Mouse (Mus musculus) lung, postnatal 0 days (tissue): ENCODE data around the gene Isx. TPM values are rescaled to one million over a fixed set of nuclear protein-coding genes. Genes with fewer than 3 reads are reported as not detected.

Experiments used
- ATAC-seq: fragments of 200-750 bp; cut with Nextera tagmentation; 2 replicates; pipeline ENCODE4 v1.8.0; 2017; ENCODE audit warnings: moderate library complexity
- DNase-seq: peaks from one replicate; pipeline ENCODE4 v3.0.0-alpha.2; 2016; ENCODE audit warnings: low spot score
- H3K27ac ChIP-seq: fragments of 300-500 bp; sonication (generic); 2 replicates; pipeline ENCODE4 v1.5.1; 2014; ENCODE audit warnings: antibody characterized with exemption, mild to moderate bottlenecking, low read length, mixed read lengths
- H3K27me3 ChIP-seq: fragments of 300-500 bp; sonication (generic); replicated peaks from 2 replicates; pipeline ENCODE4 v1.6.1; 2014; ENCODE audit warnings: low read length, mixed read lengths; ENCODE audit not compliant: insufficient read depth
- H3K36me3 ChIP-seq: fragments of 300-500 bp; sonication (generic); 2 replicates; pipeline ENCODE4 v1.6.1; 2014; ENCODE audit warnings: low read length, mixed read lengths; ENCODE audit not compliant: insufficient read depth
- H3K4me1 ChIP-seq: fragments of 300-500 bp; sonication (generic); 2 replicates; pipeline ENCODE4 v1.6.1; 2014; ENCODE audit warnings: antibody characterized with exemption, low read depth, low read length, mixed read lengths; ENCODE audit not compliant: insufficient read depth
- H3K4me2 ChIP-seq: fragments of 300-500 bp; sonication (generic); replicated peaks from 2 replicates; pipeline ENCODE4 v1.6.1; 2014; ENCODE audit warnings: low read depth, mild to moderate bottlenecking, low read length, moderate library complexity, mixed read lengths
- H3K4me3 ChIP-seq: fragments of 300-500 bp; sonication (generic); 2 replicates; pipeline ENCODE4 v1.5.1; 2014; ENCODE audit warnings: low read depth, low read length
- H3K9ac ChIP-seq: fragments of 300-500 bp; sonication (generic); replicated peaks from 2 replicates; pipeline ENCODE4 v1.6.1; 2014; ENCODE audit warnings: low read depth, mild to moderate bottlenecking
- H3K9me3 ChIP-seq: fragments of 300-500 bp; sonication (generic); 2 replicates; pipeline ENCODE4 v1.6.1; 2016; ENCODE audit warnings: low read length, mixed read lengths
- CTCF ChIP-seq: IDR thresholded peaks from 2 replicates; pipeline ENCODE4 v1.5.1; 2016; ENCODE audit warnings: antibody characterized with exemption, mild to moderate bottlenecking
- EP300 ChIP-seq: IDR thresholded peaks from 2 replicates; pipeline ENCODE4 v1.6.1; 2016; ENCODE audit warnings: antibody characterized with exemption, mild to moderate bottlenecking, control low read depth
- WGBS: fragments of 180-500 bp; shearing (Covaris S2); extraction: QIAGEN DNeasy Blood & Tissue Kit; methylation state at CpG from one replicate; pipeline ENCODE4 v1.1.7; 2014; 5-methylcytosine and 5-hydroxymethylcytosine counted together
- polyA plus RNA-seq: library from polyadenylated mRNA; unstranded; fragments of >200 nt; fragmentation: Nextera tagmentation; extraction: Ambion mirVana; gene quantifications from 2 replicates; pipeline ENCODE4 v1.2.1, GENCODE M21; 2015

Gene Isx
- polyA plus RNA-seq, 1 experiment from 2014 or later, result not detected

DNA sequence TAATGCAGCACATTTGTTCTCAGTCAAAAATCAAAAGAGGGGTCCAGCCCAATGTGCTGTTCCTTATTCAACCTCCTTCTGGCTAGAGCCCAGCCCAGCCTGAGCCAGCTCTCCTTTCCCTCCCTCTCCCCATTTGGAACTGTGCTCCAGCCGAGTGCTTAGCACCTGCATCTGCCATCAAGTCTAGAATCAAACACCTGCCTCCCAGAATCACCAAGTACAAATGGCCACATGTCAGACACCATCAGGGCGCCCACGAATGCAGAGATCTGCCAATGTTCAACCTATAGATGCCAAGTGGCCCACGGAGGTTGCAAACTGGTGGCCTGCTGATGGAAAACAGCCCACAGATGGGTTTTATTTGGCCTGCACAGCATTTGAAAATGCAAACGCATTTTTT is 18.1 kb downstream of the Isx start:
- H3K4me2 ChIP-seq, result no peak overlapping the region
- H3K9ac ChIP-seq, result no peak overlapping the region
- DNase-seq (no peak), ATAC-seq (no peak)
- no peaks in the 10 kb centered on the region for H3K27me3 ChIP-seq
- H3K9me3 ChIP-seq, result no peaks in the 10 kb centered on the region
- H3K4me3 ChIP-seq, result no peak overlapping the region
- H3K27ac ChIP-seq, result no peak overlapping the region
- no peaks in the 10 kb centered on the region for H3K36me3 ChIP-seq
- WGBS, result 69% methylated on average over 5 of the region's 5 CpGs
- no peak for TF ChIP-seq EP300
- no peak for TF ChIP-seq CTCF
- no peaks in the 10 kb centered on the region for H3K4me1 ChIP-seq

DNA sequence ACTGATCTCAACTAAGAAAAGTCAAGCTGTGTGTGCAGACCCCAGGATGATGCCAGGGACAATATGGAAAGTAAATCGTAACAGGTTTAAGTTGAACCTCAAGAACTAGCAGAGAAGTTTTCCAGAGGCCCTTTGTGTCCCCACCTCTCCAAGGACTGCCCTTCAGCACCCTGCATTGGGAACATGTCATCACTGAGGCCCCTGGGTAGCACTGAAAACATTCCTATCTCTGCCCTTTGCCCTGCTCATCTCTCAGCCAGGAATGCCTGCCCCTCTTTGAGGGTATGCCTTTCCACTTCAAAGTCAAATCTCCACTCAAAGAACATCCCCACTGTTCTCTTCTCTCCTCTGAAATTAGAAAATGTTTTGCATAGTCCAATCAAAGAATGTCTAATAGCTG is 23.3 kb downstream of the Isx start:
- Histone ChIP-seq H3K9ac (no peak overlapping the region), H3K27me3 (no peaks in the 10 kb centered on the region), H3K27ac (no peak overlapping the region), H3K36me3 (no peaks in the 10 kb centered on the region), H3K4me3 (no peak overlapping the region), H3K4me1 (no peaks in the 10 kb centered on the region), H3K4me2 (no peak overlapping the region), H3K9me3 (no peaks in the 10 kb centered on the region)
- ATAC-seq (no peak), DNase-seq (no peak)
- WGBS, result 79% methylated on average over 1 of the region's 1 CpGs
- TF ChIP-seq CTCF (no peak), EP300 (no peak)

DNA sequence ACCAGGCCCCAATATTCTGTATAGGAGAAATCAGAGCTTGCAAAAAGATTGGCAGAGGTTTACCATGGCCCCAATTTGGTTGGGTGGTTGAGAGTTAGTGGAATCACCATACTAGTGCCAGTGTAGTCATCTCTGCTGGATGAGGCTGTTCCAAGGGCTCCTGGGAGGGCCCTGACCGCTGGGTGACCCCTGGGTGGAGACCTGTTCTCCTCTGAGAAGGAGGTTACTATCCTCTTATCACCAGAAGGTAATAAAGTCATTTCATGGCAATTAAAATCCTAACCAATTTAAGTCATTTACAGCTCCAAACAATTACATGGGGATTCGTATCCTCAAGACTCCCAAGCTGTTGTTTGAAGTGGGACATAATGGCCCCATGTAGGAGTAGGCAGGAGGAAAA is 24.3 kb downstream of the Isx start:
- H3K4me2 ChIP-seq, result no peak overlapping the region
- H3K4me1 ChIP-seq, result no peaks in the 10 kb centered on the region
- DNase-seq (no peak), ATAC-seq (no peak)
- no peaks in the 10 kb centered on the region for H3K36me3 ChIP-seq
- H3K27ac ChIP-seq, result no peak overlapping the region
- no peaks in the 10 kb centered on the region for H3K27me3 ChIP-seq
- 31% methylated on average over 2 of the region's 2 CpGs for WGBS
- no peaks in the 10 kb centered on the region for H3K9me3 ChIP-seq
- TF ChIP-seq CTCF, result no peak
- no peak for TF ChIP-seq EP300
- no peak overlapping the region for H3K4me3 ChIP-seq
- H3K9ac ChIP-seq, result no peak overlapping the region

DNA sequence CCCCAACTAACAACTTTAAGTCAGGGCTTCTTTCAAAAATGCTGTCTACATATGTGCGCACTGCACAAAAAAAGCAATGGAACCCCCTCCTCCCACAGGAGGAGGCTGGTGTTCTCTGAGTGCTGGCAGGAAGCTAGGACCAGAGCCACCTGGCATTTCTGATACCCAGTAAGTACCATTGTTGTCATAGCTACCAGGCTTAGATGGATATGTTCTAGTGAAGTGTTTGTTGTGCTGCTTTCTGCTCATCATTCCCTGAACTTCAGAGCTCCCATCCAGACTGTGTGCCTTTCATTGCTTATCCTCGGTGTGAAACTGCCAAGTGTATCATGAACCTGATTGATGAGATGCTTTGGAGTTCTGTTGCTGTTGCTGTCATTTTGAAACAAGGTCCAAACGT is 26.8 kb downstream of the Isx start:
- H3K27me3 ChIP-seq, result no peaks in the 10 kb centered on the region
- H3K4me2 ChIP-seq, result no peak overlapping the region
- no peak for TF ChIP-seq CTCF
- TF ChIP-seq EP300, result no peak
- 44% methylated on average over 3 of the region's 3 CpGs for WGBS
- DNase-seq (no peak), ATAC-seq (no peak)
- H3K9ac ChIP-seq, result no peak overlapping the region
- H3K9me3 ChIP-seq, result no peaks in the 10 kb centered on the region
- H3K4me3 ChIP-seq, result no peak overlapping the region
- H3K4me1 ChIP-seq, result no peaks in the 10 kb centered on the region
- H3K36me3 ChIP-seq, result no peaks in the 10 kb centered on the region
- no peak overlapping the region for H3K27ac ChIP-seq

DNA sequence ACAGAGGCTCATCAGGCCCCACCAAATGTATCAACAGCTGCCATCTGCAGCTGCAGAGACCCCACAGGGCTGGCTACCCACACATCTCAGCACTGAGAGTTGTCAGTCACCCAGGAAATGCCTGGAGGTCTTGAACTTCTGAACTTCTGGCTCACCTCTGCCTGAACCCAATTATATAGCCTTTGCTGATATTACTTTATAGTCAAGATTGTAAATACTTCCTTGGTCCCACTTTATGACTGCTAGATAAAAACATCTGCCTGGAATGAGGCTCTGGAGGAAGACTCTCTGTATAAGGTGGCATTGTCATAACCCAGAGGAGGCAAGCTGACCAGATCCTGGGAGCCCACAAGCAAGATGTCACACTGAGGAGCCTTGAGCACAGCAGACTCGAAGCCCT is 28.8 kb downstream of the Isx start:
- no peak for TF ChIP-seq CTCF
- no peak for TF ChIP-seq EP300
- no peak overlapping the region for H3K4me2 ChIP-seq
- H3K9ac ChIP-seq, result no peak overlapping the region
- ATAC-seq, result no peak
- no peaks in the 10 kb centered on the region for H3K27me3 ChIP-seq
- DNase-seq, result no peak
- H3K4me1 ChIP-seq, result no peaks in the 10 kb centered on the region
- no peak overlapping the region for H3K27ac ChIP-seq
- H3K36me3 ChIP-seq, result no peaks in the 10 kb centered on the region
- H3K9me3 ChIP-seq, result no peaks in the 10 kb centered on the region
- WGBS, result 90% methylated on average over 1 of the region's 1 CpGs
- H3K4me3 ChIP-seq, result no peak overlapping the region

DNA sequence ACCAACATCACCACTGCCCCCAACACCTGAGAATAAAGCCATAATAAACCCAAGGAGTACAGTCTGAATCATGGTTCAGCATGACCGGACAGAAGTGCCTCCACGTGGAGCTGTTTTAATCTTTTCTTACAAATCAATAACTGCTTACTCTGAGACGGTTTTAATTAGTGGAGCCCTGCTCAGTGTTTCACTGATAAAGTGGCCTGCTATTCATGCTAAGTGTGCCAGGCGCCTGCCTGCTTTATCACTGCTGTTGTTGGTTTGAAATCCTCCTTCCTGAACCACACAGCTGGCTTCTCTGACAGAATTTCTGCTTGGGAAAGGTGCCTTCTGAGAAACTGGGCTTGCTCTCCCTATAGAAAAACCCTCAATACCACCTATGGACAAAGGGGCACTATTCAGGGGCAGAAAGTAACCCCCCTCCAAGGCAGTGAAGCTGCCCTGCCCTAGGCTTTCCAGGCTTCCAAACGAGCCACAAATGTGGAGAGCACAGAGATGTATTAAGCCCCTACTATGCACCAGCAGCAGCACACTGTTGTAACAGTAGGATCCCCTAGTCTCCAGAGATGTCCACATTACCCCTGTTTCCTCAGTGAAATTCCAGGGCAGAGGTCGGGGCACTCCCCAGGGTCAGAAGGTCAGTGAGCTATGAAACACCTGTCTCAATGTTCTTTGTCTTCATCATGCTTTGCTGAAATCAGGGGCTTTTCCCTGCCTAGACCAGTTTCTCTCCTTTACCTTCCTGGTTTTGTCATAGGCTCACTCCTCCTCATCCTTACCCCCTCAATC is 30.3 kb downstream of the Isx start:
- H3K9me3 ChIP-seq, result no peaks in the 10 kb centered on the region

More for the DNA sequence above, 30.3 kb downstream of the Isx start:
- WGBS, result 52% methylated on average over 6 of the region's 6 CpGs
- no peaks in the 10 kb centered on the region for H3K4me1 ChIP-seq
- DNase-seq (no peak), ATAC-seq (no peak)
- TF ChIP-seq EP300 (no peak), CTCF (no peak)
- H3K4me2 ChIP-seq, result no peak overlapping the region
- no peak overlapping the region for H3K4me3 ChIP-seq
- no peak overlapping the region for H3K9ac ChIP-seq
- H3K27ac ChIP-seq, result no peak overlapping the region
- no peaks in the 10 kb centered on the region for H3K36me3 ChIP-seq
- H3K27me3 ChIP-seq, result no peaks in the 10 kb centered on the region
